Mouse (Mus musculus): ENCODE results near the gene Pold4. TPM values are rescaled to one million over a fixed set of nuclear protein-coding genes. Genes with fewer than 3 reads are reported as not detected.
A peak's percentile ranks its signal among the peaks of the same experiment; 100 is the strongest.

The Pold4 gene
- polyA plus RNA-seq, 1 experiment from 2014 or later = 25.5 TPM

DNA sequence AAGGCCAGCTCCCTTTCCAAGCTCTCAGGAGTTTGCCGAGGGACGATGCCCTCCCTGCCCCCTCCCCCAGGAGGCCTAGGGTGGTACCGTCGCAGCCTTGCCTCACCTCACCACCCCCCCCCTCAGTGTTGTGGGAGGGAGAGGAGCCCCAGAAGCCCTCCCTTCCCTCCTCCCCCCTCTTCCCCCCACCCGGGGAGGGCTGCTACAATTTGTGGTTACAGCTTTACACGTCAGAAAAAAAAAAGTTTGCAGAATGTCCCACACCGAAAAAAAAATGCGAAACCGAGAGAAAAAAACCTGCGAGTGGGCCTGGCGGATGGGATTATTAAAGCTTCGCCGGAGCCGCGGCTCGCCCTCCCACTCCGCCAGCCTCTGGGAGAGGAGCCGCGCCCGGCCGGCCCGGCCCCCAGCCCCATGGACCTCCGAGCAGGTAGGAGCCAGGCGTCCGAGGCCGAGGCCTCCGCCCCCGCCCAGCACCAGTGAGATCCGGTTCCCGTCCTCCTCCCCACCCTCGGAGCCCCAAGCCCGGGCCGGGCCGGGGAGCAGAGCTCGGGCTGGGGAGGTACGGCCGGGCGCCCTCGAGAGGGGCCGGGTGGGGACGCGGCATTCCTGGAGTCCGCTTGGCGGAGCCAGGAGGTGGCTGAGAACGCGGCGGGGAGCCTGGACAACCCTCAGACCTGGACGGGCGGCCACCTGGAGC lies 17.5 kb upstream of the Pold4 start, which contains the start of the genes Clcf1 and AC109138.7:
Gene Clcf1, plus strand, starts transcription at position 168 of the 700 bp plus-strand sequence.
Gene AC109138.7, plus strand, starts transcription at position 287 of the 700 bp plus-strand sequence.
- WGBS = under 1% methylated on average over 49 of the region's 49 CpGs
- Histone ChIP-seq H3K36me3 (ENCODE audit: control insufficient read depth, insufficient read depth, low read length) (no peaks in the 10 kb centered on the region), H3K4me3 (ENCODE audit: low read depth, low read length) (peak within 1 kb of the TSS; percentile 57), H3K4me2 (replicated peaks; ENCODE audit: low read depth, low read length) (peak within 1 kb of the TSS; percentile 70), H3K9me3 (ENCODE audit: control insufficient read depth, low read depth, low read length) (no peaks in the 10 kb centered on the region), H3K9ac (replicated peaks; ENCODE audit: low read depth, low read length) (peak within 1 kb of the TSS; percentile 71), H3K27ac (ENCODE audit: low read length) (peak within 1 kb of the TSS; percentile 93), H3K4me1 (ENCODE audit: control insufficient read depth, insufficient read depth, low read length) (peaks cover 50% of the 10 kb centered on the region), H3K27me3 (ENCODE audit: control insufficient read depth, insufficient read depth, low read length) (no peaks in the 10 kb centered on the region)
- ATAC-seq (ENCODE audit: insufficient number of reproducible peaks, insufficient read depth, low FRiP score, low read depth) = peak; percentile 62

DNA sequence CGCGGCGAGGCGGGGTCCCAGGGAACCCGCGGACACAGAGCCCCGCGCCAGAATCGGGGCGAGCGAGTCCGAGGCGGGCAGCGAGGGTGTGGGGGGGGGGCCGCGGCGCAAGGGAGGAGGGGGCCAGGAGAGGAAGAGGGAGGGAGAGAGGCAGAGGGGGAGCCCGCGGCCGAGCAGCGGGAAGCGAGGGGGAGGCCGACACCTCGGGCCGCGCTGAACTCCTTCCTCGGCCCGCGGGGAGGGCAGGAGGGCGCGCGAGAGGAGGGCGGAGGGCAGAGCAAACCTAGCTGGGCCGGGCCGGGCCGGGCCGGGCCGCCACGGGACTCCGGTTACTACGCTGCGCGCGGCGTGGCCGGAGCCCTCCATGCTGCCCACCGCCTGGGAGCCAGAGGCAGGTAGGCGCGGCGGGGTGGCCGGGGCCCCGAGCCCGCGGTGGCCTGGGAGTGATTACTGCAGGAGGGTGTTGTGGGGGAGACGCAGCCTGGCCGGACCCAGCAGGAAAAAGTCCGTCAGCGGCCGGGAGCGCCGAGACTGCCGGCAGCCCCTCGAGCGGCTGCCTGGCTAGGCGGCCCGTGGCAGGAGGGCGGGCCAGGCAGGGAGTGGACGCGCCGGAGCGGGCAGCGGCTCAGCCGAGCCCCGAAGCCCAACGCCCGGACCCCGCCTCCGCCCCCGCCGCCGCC lies 16.8 kb upstream of the Pold4 start:
- Histone ChIP-seq H3K27ac (ENCODE audit: low read length) (peak overlapping the region; percentile 93), H3K4me1 (ENCODE audit: control insufficient read depth, insufficient read depth, low read length) (peaks cover 54% of the 10 kb centered on the region), H3K9me3 (ENCODE audit: control insufficient read depth, low read depth, low read length) (no peaks in the 10 kb centered on the region), H3K36me3 (ENCODE audit: control insufficient read depth, insufficient read depth, low read length) (no peaks in the 10 kb centered on the region), H3K9ac (replicated peaks; ENCODE audit: low read depth, low read length) (peak overlapping the region; percentile 71), H3K27me3 (ENCODE audit: control insufficient read depth, insufficient read depth, low read length) (no peaks in the 10 kb centered on the region), H3K4me3 (ENCODE audit: low read depth, low read length) (peak overlapping the region; percentile 57), H3K4me2 (replicated peaks; ENCODE audit: low read depth, low read length) (peak overlapping the region; percentile 70)
- ATAC-seq (ENCODE audit: insufficient number of reproducible peaks, insufficient read depth, low FRiP score, low read depth) = peak; percentile 19; the same call in 1 of the 2 replicates
- WGBS = 1% methylated on average over 53 of the region's 81 CpGs

DNA sequence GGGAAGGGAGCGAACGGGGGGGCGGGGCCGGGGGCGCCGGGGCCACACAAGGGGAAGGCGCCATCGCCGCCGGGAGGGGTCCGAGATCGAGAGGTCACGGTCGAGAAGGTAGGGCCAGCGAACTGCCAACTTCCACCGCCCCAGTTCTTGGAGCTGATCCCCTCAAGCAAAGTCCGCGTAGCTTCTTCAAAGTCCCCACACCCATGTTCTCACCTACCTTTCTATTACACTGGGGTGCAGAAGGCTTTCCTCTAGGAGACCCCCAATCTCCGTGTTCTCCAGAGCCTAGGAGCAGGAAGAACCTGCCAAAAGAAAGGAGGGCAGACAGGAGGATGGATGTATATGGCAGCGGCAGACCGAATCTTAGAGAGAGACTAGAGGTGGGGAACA lies 16.3 kb upstream of the Pold4 start:
- Histone ChIP-seq H3K4me1 (ENCODE audit: control insufficient read depth, insufficient read depth, low read length) (peaks cover 59% of the 10 kb centered on the region), H3K9me3 (ENCODE audit: control insufficient read depth, low read depth, low read length) (no peaks in the 10 kb centered on the region), H3K9ac (replicated peaks; ENCODE audit: low read depth, low read length) (peak overlapping the region; percentile 71), H3K4me2 (replicated peaks; ENCODE audit: low read depth, low read length) (peak overlapping the region; percentile 70), H3K27me3 (ENCODE audit: control insufficient read depth, insufficient read depth, low read length) (no peaks in the 10 kb centered on the region), H3K4me3 (ENCODE audit: low read depth, low read length) (peak overlapping the region; percentile 57), H3K27ac (ENCODE audit: low read length) (peak overlapping the region; percentile 93), H3K36me3 (ENCODE audit: control insufficient read depth, insufficient read depth, low read length) (no peaks in the 10 kb centered on the region)
- no peak for ATAC-seq (ENCODE audit: insufficient number of reproducible peaks, insufficient read depth, low FRiP score, low read depth)
- under 1% methylated on average over 19 of the region's 21 CpGs for WGBS

DNA sequence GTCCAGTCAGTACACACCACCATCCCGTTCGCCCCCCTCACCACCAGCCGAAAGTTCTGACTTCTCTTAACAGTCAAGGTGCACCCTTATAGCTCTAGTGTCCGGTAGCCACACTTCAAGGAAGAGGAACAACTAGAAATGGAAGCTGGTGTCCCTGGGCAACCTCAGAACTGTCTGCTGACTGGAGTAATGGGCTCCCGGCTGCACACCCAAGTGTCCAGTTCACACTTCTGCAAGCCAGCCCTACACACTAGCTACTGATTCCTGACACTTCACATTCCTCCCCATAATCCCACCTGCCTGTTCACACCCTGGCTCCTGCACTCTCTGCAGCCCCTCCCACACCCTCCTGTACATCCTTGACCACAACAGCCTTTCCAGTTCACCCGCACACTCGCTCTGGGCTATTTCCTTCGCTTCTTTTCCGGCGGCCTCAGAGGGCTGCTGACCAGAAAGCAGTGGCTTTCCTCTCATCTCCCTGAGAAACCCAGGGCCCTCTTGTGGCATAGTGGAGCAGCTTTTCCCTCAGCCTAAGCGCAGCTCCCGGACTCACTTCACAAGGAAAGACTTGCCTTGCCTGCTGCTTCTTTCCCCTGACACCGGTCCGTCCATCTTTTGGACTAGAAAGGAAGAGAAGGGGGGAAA lies 15.5 kb upstream of the Pold4 start:
- peak overlapping the region; percentile 29; the same call in 1 of the 2 replicates for H3K27ac ChIP-seq (ENCODE audit: low read length)
- no peaks in the 10 kb centered on the region for H3K27me3 ChIP-seq (ENCODE audit: control insufficient read depth, insufficient read depth, low read length)
- WGBS = 11% methylated on average over 14 of the region's 14 CpGs
- H3K36me3 ChIP-seq (ENCODE audit: control insufficient read depth, insufficient read depth, low read length) = no peaks in the 10 kb centered on the region
- peak overlapping the region; percentile 70 for H3K4me2 ChIP-seq (replicated peaks; ENCODE audit: low read depth, low read length)
- no peak for ATAC-seq (ENCODE audit: insufficient number of reproducible peaks, insufficient read depth, low FRiP score, low read depth)
- peak overlapping the region; percentile 57; the same call in 1 of the 2 replicates for H3K4me3 ChIP-seq (ENCODE audit: low read depth, low read length)
- no peaks in the 10 kb centered on the region for H3K9me3 ChIP-seq (ENCODE audit: control insufficient read depth, low read depth, low read length)
- peaks cover 66% of the 10 kb centered on the region for H3K4me1 ChIP-seq (ENCODE audit: control insufficient read depth, insufficient read depth, low read length)
- no peak overlapping the region for H3K9ac ChIP-seq (replicated peaks; ENCODE audit: low read depth, low read length)

DNA sequence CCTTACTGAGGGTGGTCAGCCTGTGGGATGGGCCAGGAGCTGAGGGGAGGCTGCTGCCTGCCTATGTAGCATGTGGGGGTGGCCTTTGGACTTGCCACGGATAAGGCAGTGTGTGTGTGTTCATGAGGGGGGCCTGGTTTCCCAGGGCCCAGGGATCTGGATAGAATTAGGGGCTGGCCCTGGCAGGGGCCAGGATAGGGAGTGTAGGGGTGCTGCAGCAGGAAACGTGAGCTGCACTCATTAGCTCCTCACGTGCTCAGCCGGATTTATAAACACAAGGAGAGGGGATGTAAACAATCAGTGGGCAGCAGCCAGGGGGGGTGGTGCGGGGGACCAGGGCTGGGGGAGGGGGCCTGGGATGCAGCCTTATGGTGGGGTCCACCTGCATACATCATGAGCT lies 14.6 kb upstream of the Pold4 start:
- Histone ChIP-seq H3K27me3 (ENCODE audit: control insufficient read depth, insufficient read depth, low read length) (no peaks in the 10 kb centered on the region), H3K9me3 (ENCODE audit: control insufficient read depth, low read depth, low read length) (no peaks in the 10 kb centered on the region), H3K4me3 (ENCODE audit: low read depth, low read length) (no peak overlapping the region; the same call in 1 of the 2 replicates), H3K4me1 (ENCODE audit: control insufficient read depth, insufficient read depth, low read length) (peaks cover 75% of the 10 kb centered on the region), H3K27ac (ENCODE audit: low read length) (peak overlapping the region; percentile 29), H3K36me3 (ENCODE audit: control insufficient read depth, insufficient read depth, low read length) (no peaks in the 10 kb centered on the region), H3K4me2 (replicated peaks; ENCODE audit: low read depth, low read length) (peak overlapping the region; percentile 70), H3K9ac (replicated peaks; ENCODE audit: low read depth, low read length) (no peak overlapping the region; the same call in 1 of the 2 replicates)
- ATAC-seq (ENCODE audit: insufficient number of reproducible peaks, insufficient read depth, low FRiP score, low read depth) = peak; percentile 30; the same call in 1 of the 2 replicates
- WGBS = 7% methylated on average over 5 of the region's 5 CpGs

DNA sequence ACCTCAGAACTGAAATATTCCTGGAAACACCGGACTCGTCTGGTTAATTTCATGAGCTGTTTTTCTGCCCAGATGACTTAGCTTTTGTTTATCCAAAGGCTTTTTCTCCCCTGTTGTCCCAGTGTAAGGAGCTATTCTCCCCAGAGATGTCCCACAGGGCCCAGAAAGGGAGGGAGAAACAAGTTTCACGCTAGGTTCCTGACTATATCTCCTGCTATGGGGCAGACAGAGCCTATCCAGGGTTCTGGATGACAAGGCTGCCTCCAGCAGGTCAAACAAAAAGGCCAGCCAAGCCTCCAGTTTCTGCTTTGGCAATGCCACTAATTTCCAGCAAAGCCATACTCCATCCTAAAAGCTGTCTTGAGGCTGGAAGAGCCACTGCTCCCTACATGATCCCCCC lies 13.8 kb upstream of the Pold4 start:
- 22% methylated on average over 3 of the region's 3 CpGs for WGBS
- no peak overlapping the region for H3K9ac ChIP-seq (replicated peaks; ENCODE audit: low read depth, low read length)
- ATAC-seq (ENCODE audit: insufficient number of reproducible peaks, insufficient read depth, low FRiP score, low read depth) = no peak
- no peak overlapping the region; the same call in 1 of the 2 replicates for H3K4me2 ChIP-seq (replicated peaks; ENCODE audit: low read depth, low read length)
- H3K27me3 ChIP-seq (ENCODE audit: control insufficient read depth, insufficient read depth, low read length) = no peaks in the 10 kb centered on the region
- no peak overlapping the region for H3K4me3 ChIP-seq (ENCODE audit: low read depth, low read length)
- peak overlapping the region; percentile 29; the same call in 1 of the 2 replicates for H3K27ac ChIP-seq (ENCODE audit: low read length)
- H3K9me3 ChIP-seq (ENCODE audit: control insufficient read depth, low read depth, low read length) = no peaks in the 10 kb centered on the region
- peaks cover 72% of the 10 kb centered on the region for H3K4me1 ChIP-seq (ENCODE audit: control insufficient read depth, insufficient read depth, low read length)
- H3K36me3 ChIP-seq (ENCODE audit: control insufficient read depth, insufficient read depth, low read length) = no peaks in the 10 kb centered on the region

DNA sequence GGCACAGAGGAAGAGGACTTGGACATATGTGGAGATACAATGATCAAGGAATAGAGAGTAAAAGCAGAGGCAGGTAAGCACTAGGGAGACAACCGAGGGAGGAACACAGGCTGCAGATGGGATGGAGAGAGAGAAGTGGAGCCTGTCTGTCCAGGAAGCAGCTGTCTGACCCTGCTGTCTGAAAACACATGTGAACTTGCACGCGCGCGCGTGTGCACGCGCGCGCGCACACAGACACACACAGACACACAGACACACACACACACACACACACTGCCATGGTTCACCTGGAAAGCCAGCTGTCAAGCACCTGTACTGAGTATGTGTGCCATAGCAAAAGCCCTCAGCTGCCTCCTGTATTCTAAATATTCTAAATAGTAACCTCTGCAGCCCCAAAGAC lies 13.4 kb upstream of the Pold4 start:
- whole genome bisulfite sequencing = 81% methylated on average over 11 of the region's 11 CpGs
- Histone ChIP-seq H3K9me3 (ENCODE audit: control insufficient read depth, low read depth, low read length) (no peaks in the 10 kb centered on the region), H3K4me2 (replicated peaks; ENCODE audit: low read depth, low read length) (no peak overlapping the region; the same call in 1 of the 2 replicates), H3K4me1 (ENCODE audit: control insufficient read depth, insufficient read depth, low read length) (peaks cover 68% of the 10 kb centered on the region), H3K36me3 (ENCODE audit: control insufficient read depth, insufficient read depth, low read length) (no peaks in the 10 kb centered on the region), H3K27ac (ENCODE audit: low read length) (peak overlapping the region; percentile 29; the same call in 1 of the 2 replicates), H3K9ac (replicated peaks; ENCODE audit: low read depth, low read length) (no peak overlapping the region), H3K4me3 (ENCODE audit: low read depth, low read length) (no peak overlapping the region), H3K27me3 (ENCODE audit: control insufficient read depth, insufficient read depth, low read length) (no peaks in the 10 kb centered on the region)
- no peak for ATAC-seq (ENCODE audit: insufficient number of reproducible peaks, insufficient read depth, low FRiP score, low read depth)

DNA sequence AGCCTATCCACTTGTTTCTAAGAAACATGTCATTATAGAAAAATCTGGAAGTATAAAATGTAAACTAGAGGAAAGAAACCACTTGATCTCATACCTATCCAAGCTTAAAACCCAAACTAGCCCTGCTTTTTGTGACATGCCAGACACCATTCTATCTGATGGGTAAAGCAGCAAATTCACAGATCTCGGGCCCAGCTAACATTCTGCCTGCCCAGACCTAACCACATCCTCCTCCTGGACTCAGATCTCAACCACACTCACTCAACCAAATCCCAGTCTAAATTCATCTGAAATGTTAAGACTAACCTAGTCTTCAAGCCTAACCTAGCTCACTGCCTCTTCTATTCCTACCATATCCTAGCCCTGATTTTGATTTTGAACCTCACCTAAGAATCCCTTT lies 12.9 kb upstream of the Pold4 start:
- peaks cover 63% of the 10 kb centered on the region for H3K4me1 ChIP-seq (ENCODE audit: control insufficient read depth, insufficient read depth, low read length)
- 71% methylated on average over 1 of the region's 1 CpGs for WGBS
- no peaks in the 10 kb centered on the region for H3K9me3 ChIP-seq (ENCODE audit: control insufficient read depth, low read depth, low read length)
- 0 out of 2 replicates have a peak overlapping the region, but pooled peaks have one; percentile 23 for H3K27ac ChIP-seq (ENCODE audit: low read length)
- ATAC-seq (ENCODE audit: insufficient number of reproducible peaks, insufficient read depth, low FRiP score, low read depth) = no peak
- no peak overlapping the region for H3K4me3 ChIP-seq (ENCODE audit: low read depth, low read length)
- no peak overlapping the region for H3K4me2 ChIP-seq (replicated peaks; ENCODE audit: low read depth, low read length)
- H3K36me3 ChIP-seq (ENCODE audit: control insufficient read depth, insufficient read depth, low read length) = no peaks in the 10 kb centered on the region
- H3K9ac ChIP-seq (replicated peaks; ENCODE audit: low read depth, low read length) = no peak overlapping the region
- no peaks in the 10 kb centered on the region for H3K27me3 ChIP-seq (ENCODE audit: control insufficient read depth, insufficient read depth, low read length)

Data from stomach, embryonic 14.5 days (tissue).